Mouse (Mus musculus): ENCODE results near the gene 1700061G19Rik.
A peak's percentile ranks its signal among the peaks of the same experiment; 100 is the strongest.

The 1700061G19Rik gene

DNA sequence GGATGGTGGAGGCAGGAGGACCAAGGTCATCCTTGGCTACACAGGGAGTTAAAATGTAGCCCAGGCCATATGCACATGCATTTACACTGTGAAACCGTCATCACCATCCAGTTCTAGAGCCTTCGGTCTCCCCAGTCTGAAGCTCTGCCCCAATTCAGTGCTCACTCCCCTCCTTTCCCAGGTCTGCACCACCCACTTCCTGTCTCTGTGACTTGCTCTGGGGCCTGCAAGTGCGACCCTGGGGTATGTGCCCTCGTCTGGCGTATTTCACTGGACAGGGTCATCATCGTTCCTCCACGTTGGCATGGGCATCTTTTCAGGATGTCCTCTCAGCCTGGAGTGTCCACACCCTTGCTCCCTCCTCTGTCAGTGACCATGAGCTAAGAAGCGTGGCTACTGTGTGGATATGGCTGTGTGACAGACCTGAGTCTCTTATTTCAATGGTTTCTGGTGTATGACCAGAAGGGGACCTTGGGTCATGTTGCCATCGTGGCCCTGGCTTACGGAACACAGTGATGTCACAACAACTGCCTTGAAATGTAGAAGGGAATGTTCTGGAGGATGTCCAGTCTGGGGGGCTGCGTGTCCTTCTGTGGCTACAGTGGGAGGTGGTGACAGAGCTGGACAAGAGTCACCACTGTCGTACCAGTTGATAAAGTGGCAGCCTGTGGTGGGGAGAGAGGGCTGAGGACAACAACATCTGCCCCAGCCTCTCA is at the start of gene 1700061G19Rik:
TSS of gene 1700061G19Rik (plus strand) at position 542 of the 716 bp plus-strand sequence.
- DNase-seq (ENCODE audit: low spot score in 2 of 2), result no peak

DNA sequence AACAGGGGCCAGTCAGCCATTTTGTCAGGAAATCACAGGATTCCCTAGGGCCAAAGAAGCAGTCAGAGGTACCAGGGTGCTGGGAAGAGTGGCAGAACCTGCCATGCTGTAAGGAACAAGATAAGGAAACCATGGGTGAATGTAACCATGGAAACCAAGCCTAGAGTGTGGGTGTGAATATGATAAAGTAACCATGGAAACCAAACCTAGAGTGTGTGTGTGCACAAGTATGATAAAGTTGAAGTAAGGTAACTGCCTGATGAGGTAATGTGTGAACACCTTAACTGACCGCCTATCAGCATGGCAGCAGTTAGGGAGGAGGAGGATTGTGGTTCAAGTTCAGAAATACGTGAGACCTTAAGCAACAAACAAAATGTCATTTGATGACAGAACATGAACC is 48.6 kb upstream of the 1700061G19Rik start:
- DNase-seq (ENCODE audit: low spot score in 2 of 2), result no peak

DNA sequence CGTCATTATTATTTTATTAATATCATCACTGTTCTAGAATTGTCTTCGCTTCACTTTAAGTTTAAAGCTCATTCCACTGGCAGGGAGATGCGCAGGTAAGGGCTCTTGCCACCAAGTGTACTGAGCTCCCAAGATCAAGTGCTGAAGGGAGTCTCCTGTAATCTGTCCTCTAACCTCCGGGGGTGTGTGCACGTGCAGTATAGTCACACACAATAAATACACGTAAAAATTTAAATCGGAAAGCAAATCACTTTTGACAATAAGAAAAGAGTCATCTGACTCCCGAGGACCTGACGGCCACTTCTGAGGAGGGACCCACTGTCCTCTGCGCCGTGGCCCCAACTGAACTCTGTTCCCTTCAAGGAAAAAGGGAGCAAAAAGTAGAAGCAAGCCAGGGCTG is 46.1 kb upstream of the 1700061G19Rik start:
- no peak for DNase-seq (ENCODE audit: low spot score in 2 of 2)

DNA sequence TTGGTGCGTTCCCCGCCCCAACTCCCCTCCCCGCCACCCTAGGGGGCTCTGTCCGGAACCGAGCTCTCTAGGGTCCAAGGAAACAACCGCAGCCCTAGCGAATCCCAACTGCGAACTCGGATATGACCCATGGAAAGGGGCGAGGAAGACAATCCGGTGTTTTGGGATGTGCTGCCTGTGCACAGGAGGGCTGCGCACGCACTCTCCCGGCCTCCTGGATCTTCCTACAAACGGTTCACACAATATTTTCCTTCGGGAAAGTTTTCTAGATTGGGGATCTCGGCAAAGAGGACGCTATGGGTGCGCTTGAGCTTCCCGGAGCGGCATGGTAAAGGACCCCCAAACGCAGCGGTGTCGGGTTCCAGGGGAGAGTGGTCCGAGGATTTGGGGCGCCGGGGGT is 45.5 kb upstream of the 1700061G19Rik start:
- no peak for DNase-seq (ENCODE audit: low spot score in 2 of 2)

DNA sequence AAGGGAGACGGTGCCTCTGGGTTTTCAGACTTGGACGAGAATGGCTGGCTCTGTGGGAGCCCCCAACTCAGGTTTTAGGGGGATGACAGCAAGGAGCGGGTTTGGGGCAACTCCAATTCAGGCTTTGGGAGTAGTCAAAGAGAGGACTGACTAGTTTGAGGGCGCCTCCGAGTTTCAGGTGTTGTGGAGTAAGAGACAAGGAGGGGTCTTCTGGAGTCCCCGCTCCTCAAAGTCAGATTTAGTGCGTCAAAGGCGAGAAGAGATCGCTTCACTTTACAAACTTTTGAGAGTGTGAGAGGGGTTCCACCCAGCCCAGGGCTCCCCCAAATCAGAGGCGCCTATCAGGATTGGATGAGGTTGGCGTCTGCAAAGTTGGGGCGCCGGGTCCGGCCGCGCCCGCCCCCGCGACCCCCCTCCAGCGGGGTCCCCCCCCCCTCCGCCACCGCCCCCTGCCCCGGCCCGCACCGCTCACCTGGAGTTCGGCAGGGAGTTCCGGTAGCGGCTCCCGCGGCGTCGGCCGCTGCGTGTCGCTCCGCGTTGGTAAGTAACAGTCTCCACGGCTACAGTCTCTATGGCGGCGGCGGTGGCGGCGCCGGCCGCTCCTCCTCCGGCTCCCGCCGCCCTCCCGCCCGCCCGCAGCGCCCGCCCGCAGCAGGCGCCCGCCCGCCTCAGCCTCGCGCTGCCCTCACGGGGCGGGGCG is 44.7 kb upstream of the 1700061G19Rik start, which contains the start of gene Rfx2:
TSS of gene Rfx2 (minus strand) at position 603 of the 700 bp plus-strand sequence.
- DNase-seq (ENCODE audit: low spot score in 2 of 2), result no peak

DNA sequence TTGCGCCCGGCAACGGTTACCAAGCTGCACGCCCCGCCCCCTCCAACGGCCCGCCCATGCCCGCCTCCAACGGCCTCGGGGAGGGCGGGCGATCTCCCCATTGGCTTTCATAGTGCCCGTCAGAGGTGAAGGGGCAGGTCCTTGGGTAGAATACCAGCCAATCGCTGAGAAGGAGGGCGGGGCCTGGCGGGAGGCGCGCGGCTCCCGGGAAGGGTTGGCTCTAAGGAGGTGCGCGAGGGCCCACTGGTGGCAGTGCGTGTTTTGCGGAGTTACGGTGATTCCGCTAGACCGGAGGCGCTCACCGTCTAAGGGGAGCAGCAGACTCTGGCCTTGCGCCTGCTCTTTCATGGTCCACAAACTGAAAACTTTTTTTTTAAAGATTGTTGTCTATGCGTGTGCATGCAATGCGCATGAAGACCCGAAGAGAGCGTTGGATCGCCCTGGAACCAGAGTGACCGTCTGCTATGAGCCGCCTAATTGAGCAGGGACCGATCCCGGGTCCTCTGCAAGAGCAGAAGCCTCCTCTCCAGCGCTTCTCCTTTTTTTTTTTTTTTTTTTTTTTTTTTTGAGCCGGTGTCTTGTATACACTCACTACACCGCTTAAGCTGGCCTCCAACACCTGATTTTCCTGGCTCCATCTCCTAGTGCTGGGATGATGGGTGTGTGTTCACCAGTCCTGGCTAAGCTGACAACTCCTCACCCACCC is 44.0 kb upstream of the 1700061G19Rik start:
- DNase-seq (ENCODE audit: low spot score in 2 of 2), result peak; percentile 96 to 97

DNA sequence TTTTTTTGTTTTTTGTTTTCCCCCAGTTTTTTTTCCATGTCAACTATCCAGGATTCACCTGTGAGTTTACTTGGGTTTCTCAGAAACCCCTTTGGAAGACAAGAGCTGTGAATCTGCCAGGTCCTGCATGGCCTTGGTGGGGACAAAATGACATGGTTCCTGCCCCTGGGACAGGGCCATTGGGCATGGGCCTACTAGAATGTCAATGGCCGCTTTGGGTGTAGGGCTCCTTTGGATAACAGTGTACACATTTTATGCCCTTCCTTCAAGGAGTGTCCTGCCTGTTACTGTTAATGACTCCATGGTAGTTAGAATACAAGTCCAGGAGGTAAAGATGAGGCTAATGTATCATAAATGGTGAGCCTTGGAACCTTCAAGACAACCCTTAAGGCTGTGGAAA is 42.4 kb upstream of the 1700061G19Rik start:
- DNase-seq (ENCODE audit: low spot score in 2 of 2), result no peak

DNA sequence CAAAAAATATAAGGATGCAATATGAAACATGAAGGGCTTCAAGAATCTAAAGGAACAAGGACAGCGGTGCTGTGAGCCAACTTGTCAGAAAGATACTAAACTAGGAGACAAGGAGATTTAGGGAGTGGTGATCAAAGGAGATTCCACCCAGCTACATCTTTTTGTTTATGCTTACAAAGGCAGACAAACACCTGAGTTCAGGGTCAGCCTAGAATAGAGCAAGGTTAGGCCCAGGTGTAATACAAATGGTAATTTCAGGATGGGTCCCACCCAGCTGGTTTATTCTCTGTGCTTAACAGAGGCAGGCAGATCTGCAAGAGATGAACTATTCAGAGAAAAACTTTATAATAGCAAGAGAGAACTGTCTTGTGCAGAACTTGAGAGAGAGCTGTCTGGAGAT is 41.9 kb upstream of the 1700061G19Rik start:
- no peak for DNase-seq (ENCODE audit: low spot score in 2 of 2)

DNA sequence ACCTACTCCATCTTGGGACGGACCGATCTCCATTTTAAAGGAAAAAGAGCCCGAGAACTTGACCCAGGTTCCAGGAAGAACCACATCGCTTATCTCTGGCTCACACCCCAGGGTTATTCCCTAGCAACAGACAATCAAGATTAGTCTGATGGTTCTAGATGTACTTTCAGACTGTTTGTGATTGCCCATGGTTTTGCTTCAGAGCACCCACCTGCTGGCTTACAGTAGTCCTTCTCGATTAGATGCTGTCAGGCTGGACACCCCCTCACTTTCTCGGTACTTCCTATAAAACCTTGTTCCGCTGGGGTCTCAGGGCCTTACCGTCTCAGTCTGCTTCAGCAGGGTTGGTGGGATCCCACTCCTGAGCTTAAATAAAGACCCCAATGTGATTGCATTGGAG is 38.9 kb upstream of the 1700061G19Rik start:
- DNase-seq (ENCODE audit: low spot score in 2 of 2), result no peak

DNA sequence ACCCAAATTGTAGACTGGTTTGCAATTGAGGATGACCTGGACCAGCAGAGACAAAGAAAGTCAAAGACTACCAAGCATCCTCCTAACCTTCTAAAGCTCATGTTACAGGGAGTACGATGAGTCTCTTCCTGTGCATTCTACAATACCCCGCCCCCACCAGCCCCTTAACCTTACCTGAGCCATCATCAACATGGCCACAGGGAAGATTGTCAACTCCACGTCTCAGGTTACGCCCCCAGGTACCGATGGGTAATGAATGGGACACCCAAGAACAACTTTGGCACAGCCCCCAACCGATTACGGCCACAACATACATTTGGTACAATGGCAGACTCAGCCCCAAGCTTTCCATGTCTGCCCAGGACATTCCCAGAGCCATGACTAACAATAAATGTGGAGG is 34.8 kb upstream of the 1700061G19Rik start:
- no peak for DNase-seq (ENCODE audit: low spot score in 2 of 2)

DNA sequence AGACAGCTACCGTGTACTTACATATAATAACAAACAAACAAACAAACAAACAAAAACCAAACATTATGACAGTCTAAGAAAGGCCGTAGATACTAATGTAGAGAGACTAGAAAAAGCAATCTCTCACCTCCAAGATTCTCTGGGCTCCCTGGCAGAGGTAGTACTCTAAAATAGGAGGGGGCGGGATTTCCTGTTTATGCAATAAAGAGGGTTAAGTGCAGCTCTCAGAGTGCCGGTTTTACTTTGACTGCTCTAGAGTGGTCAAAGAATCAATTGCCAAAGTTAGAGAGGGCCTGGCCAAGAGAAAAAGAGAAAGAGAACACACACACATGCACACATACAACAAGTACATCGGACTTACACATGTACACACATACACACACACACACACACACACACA is 33.1 kb upstream of the 1700061G19Rik start:
- no peak for DNase-seq (ENCODE audit: low spot score in 2 of 2)

DNA sequence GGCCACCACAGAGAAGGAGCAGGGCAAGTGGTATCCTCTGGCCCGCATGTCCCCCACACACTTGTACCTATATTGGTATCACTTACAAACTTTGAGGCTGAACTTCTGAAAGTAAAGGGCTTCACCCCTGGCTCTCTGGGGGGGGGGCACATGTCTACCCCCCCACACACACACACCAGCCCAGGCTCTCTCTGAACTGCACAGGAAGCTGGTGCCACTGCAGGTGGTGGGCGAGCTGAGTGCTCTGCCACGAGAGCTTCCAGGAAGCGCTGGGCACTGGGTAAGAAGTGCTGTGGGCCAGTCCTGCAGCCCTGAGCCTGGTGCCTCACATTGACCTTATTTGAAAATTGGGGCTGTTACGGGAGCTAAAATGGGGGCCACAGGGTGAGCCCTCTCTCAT is 31.6 kb upstream of the 1700061G19Rik start:
- no peak for DNase-seq (ENCODE audit: low spot score in 2 of 2)

DNA sequence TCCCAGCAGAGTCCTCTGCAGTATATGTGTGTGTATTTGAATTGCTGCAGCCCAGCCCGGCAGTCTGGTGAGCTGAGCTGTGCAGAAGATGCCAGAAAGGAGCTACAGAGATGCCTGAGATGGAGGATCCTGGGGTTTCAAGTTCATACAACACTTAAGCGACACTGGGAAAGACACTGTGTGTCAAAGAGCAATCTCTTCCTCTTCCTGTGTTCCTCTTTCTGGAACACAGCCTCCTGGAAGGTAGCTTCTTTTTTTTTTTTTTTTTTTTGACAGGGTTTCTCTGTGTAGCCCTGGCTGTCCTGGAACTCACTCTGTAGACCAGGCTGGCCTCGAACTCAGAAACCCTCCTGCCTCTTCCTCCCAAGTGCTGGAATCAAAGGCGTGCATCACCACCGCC is 26.5 kb upstream of the 1700061G19Rik start:
- no peak for DNase-seq (ENCODE audit: low spot score in 2 of 2)

DNA sequence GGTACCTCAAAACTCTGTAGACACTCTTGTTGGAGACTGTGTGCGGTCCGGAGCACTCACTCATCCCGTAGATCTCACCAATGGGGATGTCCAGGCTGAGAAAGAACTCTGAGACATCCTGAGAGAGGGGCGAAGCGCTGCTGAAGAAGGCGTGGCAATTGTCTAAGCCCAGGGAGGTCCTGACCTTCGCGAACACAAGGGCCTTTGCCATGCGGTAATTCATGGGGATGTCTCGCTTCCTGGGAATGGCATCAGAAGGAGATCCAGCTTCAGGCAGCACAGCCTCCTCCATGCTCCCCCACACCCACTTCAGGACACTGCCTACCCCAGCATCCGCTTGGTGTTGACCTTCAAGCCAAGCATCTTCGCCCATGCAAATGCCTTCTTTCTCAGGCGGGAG is 25.6 kb upstream of the 1700061G19Rik start:
- no peak for DNase-seq (ENCODE audit: low spot score in 2 of 2)

DNA sequence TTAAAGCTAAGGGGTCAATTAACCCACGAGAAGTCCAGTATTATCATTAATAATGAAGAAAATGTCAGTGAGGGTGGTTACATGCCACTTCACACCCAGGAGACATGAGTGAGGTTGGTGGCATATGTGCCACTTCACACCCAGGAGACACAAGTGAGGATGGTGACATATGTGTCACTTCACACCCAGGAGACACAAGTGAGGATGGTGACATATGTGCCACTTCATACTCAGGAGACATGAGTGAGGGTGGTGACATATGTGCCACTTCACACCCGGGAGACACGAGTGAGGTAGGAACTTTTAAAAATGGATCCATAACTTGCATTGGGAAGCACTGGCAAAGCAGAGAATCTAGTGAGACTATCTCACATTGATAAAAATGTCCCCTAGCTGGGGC is 24.1 kb upstream of the 1700061G19Rik start:
- no peak for DNase-seq (ENCODE audit: low spot score in 2 of 2)

DNA sequence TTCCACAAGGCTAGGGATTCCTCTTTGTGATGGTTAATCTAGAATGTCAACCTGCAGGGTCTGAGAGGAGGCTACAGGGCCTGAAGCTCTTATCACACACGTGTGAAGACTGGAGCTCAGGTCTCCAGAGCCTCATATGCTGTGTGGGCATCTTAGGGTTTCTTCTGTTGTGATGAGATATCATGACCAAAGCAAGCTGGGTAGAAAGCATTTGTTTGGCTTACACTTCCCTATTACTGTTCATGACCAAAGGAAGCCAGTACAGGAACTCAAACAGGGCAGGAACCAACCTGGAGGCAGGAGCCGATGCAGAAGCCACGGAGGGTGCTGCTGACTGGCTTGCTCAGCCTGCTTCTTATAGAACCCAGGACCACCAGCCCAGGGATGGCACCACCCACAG is 19.9 kb upstream of the 1700061G19Rik start:
- no peak for DNase-seq (ENCODE audit: low spot score in 2 of 2)

DNA sequence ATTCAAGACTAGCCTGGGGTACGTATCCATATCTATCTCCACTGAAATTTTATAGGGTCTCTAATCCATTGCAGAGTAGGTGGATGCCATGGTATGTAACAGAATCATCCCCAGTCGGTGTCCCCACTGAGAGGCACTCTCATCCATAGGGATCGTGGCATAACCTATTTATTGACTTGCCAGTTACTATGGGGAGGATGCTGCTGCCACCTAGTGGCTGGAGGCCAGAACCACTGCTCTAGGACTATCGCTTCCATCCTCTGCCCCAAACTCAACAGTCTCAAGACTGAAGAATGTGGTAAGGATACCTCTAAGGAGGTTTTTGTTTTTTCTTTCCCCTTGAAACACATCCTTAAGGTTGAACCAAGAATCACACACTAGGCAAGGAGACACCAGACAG is 17.1 kb upstream of the 1700061G19Rik start:
- no peak for DNase-seq (ENCODE audit: low spot score in 2 of 2)

DNA sequence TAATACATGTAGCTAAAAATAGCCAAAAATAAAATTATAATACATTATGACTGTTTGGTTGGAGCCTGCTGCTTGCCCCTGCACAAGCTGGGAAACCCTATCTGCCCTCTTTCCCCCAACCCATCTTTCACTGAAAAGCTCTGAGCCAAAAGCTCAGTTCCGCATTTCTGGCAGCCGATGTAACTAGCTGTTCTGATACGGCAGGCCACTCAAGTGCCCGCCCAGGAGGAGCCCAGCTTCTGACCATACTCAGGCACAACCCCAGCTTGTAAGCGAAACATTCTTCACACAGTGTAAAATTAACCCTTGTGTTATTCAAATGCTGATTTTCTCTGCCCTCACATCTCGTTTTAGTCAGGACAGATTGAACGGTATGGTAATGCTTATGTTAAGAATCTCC is 16.4 kb upstream of the 1700061G19Rik start:
- DNase-seq (ENCODE audit: low spot score in 2 of 2), result no peak

DNA sequence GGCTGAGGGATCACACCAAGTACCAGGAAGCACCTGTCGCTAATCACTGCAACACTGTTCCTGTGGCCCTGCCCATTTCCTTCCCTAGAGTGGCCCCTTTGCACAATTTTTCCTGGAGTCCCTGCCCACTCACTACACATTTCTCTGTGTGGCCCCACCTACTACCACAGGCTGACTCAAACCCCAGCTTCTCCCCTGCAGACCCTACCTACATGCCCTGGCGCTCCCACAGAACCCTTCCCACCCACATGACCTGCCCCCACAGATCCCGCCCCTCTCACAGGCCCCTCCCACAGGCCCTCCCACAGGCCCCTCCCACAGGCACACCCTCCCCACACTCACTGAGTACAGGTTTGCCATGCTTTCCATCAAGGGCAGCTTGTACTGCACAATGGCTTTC is 14.1 kb upstream of the 1700061G19Rik start:
- DNase-seq (ENCODE audit: low spot score in 2 of 2), result no peak

DNA sequence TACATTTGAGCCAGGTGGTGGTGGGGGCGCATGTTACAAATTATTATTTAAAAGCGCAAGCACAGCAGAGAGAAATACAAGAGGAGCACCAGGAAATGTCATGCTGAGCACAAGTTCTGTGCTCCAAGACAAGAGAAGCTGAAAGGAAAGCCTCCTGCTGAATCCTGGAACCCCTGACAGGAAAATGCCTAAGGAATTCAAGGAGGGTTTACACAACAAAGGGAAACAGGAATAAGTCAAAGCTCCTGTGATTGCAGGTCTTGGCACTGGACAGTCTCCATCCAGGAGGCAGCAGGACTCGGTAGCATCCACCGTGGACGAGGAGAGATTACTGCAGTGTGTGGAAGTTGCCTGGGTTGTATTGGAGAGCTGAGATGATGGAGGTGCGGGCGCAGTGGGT is 9.2 kb upstream of the 1700061G19Rik start:
- no peak for DNase-seq (ENCODE audit: low spot score in 2 of 2)

DNA sequence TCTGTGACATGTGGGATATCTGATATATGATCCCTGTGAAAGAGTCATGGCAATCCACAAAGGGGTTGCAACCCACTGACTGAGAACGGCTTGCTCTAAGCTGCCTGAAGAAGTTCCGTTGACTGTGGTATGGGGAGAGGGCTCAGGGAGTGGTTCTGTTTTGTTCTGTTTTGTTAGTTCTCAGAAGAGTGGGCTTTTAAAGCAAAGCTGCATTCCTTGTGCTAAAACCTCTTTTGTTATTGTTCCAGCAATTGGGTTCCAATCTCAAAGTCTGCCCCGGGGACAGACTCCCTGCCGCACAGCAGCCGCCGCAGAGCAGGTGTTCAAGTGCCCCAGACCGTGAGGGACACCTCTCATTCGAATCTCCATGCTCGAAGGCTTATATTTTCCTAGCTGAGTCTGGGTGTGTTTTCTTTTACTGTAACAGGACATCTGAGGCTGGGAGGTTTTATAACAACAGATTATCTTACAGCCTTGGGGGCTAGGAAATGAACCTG is 5.7 kb upstream of the 1700061G19Rik start:
- no peak for DNase-seq (ENCODE audit: low spot score in 2 of 2)

DNA sequence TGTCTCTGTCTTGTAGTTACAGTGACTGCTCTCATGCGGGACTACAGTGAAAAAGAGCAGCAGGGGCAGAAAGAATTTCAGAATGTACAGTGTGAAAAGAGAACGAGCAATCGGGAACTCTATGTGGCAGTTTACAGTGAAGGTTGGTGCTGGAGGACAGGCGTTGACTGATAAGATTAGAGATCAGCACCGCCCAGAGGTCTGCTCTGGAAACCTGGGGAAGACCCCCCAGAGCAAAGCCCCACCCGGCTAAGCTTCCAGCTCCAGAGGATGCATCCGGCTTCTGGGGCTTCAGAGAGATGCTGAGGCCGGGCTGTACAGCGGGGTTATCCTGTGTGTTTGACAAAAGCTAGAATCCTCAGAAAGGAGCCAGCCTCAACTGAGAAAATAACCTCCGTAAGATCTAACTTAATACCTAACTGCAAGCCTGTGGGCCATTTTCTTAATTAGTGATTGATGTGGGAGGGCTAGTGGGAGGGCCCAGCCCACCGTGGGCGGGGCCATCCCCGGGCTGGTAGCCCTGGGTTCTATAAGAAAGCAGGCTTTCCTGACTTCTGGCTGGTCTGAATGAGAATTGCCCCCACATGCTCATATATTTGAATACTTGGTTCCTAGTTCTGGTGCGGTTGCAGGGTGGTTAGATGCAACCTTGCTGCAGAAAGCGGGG is 4.9 kb upstream of the 1700061G19Rik start:
- no peak for DNase-seq (ENCODE audit: low spot score in 2 of 2)

Measured in right cerebral cortex, postnatal 36 days (tissue).